ENCODE assay signal across 27 mouse cellular contexts in the genomic region with DNA sequence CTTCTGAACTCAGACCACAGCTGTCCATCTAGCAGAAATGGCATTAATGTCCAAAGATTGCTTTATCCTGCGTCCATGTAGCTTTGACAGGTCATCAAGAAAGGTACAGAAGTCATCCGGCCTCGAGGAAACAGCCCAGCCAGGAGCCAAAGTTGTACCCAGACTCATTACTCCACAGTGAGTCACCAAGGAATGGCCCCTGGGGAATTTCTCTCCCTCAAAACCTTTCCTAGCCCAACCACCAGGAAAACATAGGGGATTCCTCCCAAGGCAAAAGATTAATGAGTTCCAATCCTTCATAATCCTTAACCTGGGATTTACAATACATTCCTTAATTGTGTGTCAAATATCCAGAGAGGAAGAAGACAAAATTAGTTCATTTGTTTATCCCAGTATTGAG. TPM values are rescaled to one million over a fixed set of nuclear protein-coding genes. Genes with fewer than 3 reads are reported as not detected.
DNase-seq lines count a peak whose midpoint lies in the region; ATAC-seq and TF ChIP-seq lines count a peak whose summit lies in the region.
"Had no signal": no experiment of that assay in that cellular context is flagged by ENCODE, and none has a peak within 500 bp of the region (broad histone marks: within the 10 kb centered on the region; RNA-seq: fewer than 3 reads in every experiment).

No protein-coding gene starts in this region.

- DNase-seq in 3T3-L1 (ENCODE audit: low read depth, low spot score) (peak; percentile 97), Patski (ENCODE audit: low read depth, low spot score) (peak; percentile 89)
- peak; percentile 69 for DNase-seq in Muller cell, postnatal 12 days (ENCODE audit: inconsistent ontology term)
- no peak for DNase-seq in urinary bladder, postnatal 36 days (ENCODE audit: low spot score in 2 of 2)
- DNase-seq in lung, postnatal 14 days: no peak
- DNase-seq in ovary, postnatal 14 days (ENCODE audit: low spot score): no peak
- DNase-seq: adrenal gland, adult 8-10 months; adrenal gland, postnatal 14 days; adrenal gland, postnatal 36 days; cerebellum, adult 11-12 months; cerebellum, adult 2 months; cerebellum, adult 9-10 months; cerebellum, postnatal 10 days; cerebellum, postnatal 25 days had no signal

- CTCF ChIA-PET in Patski (lab: Charles Lee): interaction anchor here (1.3 to 1.4 kb wide), 2 partner anchors 12 to 50 kb away, joined by 3 read pairs; no protein-coding TSS in a partner anchor

- ATAC-seq in Patski: peak; percentile 73
- ATAC-seq in frontal cortex, adult (ENCODE audit: low TSS enrichment): no peak
- ATAC-seq: CD4-positive, CD25-positive, alpha-beta regulatory T cell, adult 4 months; forebrain, embryonic 14.5 days; forebrain, embryonic 16.5 days had no signal

- TF ChIP-seq CTCF in Patski (IDR thresholded peaks at IDR 0.05): no peak

- in situ Hi-C loops in Patski (cut with MboI; ENCODE audit: low pct_unique_long_range_greater_than_20kb): no loop called here

- POLR2A ChIA-PET in Patski (lab: Charles Lee): no interaction called here

- H3K27me3 ChIP-seq in Patski: no peaks in the 10 kb centered on the region
- H3K27me3 ChIP-seq: CH12.LX; embryonic facial prominence, embryonic 13.5 days; embryonic facial prominence, embryonic 15.5 days; forebrain, embryonic 12.5 days had no signal

RNA-seq across cellular contexts. Expression of a gene that starts 16.1 kb away (rescaled TPM):
- not detected for polyA plus RNA-seq in Patski (2021)
- polyA plus RNA-seq: CD4-positive, CD25-positive, alpha-beta regulatory T cell, adult 4 months; cerebellum, adult 2 months; cortical plate, adult 2 months; embryonic facial prominence, embryonic 11.5 days; embryonic facial prominence, embryonic 13.5 days; embryonic facial prominence, embryonic 15.5 days; erythroblast, embryonic 14.5 days; forebrain, embryonic 10.5 days; forebrain, embryonic 12.5 days; forebrain, embryonic 14.5 days; forebrain, embryonic 16.5 days; G1E had no signal

RNA-seq across cellular contexts. Expression of a gene that starts 18.0 kb away (rescaled TPM):
- 79.4 TPM for polyA plus RNA-seq in Patski (2021)
- polyA plus RNA-seq: erythroblast, embryonic 14.5 days; G1E had no signal

RNA-seq across cellular contexts. Expression of a gene that starts 34.6 kb away (rescaled TPM):
- 0.05 TPM for polyA plus RNA-seq in Patski (2021)
- polyA plus RNA-seq: CD4-positive, CD25-positive, alpha-beta regulatory T cell, adult 4 months; cerebellum, adult 2 months; cortical plate, adult 2 months; embryonic facial prominence, embryonic 11.5 days; embryonic facial prominence, embryonic 13.5 days; erythroblast, embryonic 14.5 days; forebrain, embryonic 10.5 days; forebrain, embryonic 12.5 days; forebrain, embryonic 14.5 days; forebrain, embryonic 16.5 days; G1E had no signal

RNA-seq across cellular contexts. Expression of a gene that starts 50.5 kb away (rescaled TPM):
- polyA plus RNA-seq in Patski (2021): not detected
- polyA plus RNA-seq: CD4-positive, CD25-positive, alpha-beta regulatory T cell, adult 4 months; cerebellum, adult 2 months; cortical plate, adult 2 months; embryonic facial prominence, embryonic 11.5 days; embryonic facial prominence, embryonic 13.5 days; erythroblast, embryonic 14.5 days; forebrain, embryonic 10.5 days; forebrain, embryonic 12.5 days; forebrain, embryonic 14.5 days; forebrain, embryonic 16.5 days; G1E had no signal

Comparison
In these comparisons a context has a peak if more than half of its experiments do, and no peak if none do; other contexts are left out.
1. DNase-seq: peak in 3T3-L1 (single experiment), Muller cell, postnatal 12 days (single experiment) and Patski (single experiment); none in urinary bladder, postnatal 36 days (0 of 2), lung, postnatal 14 days (single experiment) and ovary, postnatal 14 days (single experiment).